Mouse (Mus musculus) kidney, embryonic 14.5 days (tissue): ENCODE data around the gene Ttc32. TPM values are rescaled to one million over a fixed set of nuclear protein-coding genes. Genes with fewer than 3 reads are reported as not detected.

Source experiments
- ATAC-seq: fragments of 200-750 bp; cut with Nextera tagmentation; 2 replicates; pipeline ENCODE4 v1.8.0; 2017; ENCODE audit warnings: moderate number of reproducible peaks, mild to moderate bottlenecking, moderate TSS enrichment, moderate library complexity; ENCODE audit not compliant: low FRiP score, low TSS enrichment
- H3K27ac ChIP-seq: fragments of 300-500 bp; sonication (generic); 2 replicates; pipeline ENCODE4 v1.5.1; 2014; ENCODE audit warnings: low read depth, mild to moderate bottlenecking, low read length, moderate library complexity, mixed read lengths
- H3K27me3 ChIP-seq: fragments of 300-500 bp; sonication (generic); 2 replicates; pipeline ENCODE4 v1.6.1; 2014; ENCODE audit warnings: mild to moderate bottlenecking, low read length; ENCODE audit not compliant: control insufficient read depth, insufficient read depth
- H3K36me3 ChIP-seq: fragments of 300-500 bp; sonication (generic); 2 replicates; pipeline ENCODE4 v1.6.1; 2014; ENCODE audit warnings: low read length, mixed read lengths; ENCODE audit not compliant: control insufficient read depth, insufficient read depth
- H3K4me1 ChIP-seq: fragments of 300-500 bp; sonication (generic); 2 replicates; pipeline ENCODE4 v1.6.1; 2014; ENCODE audit warnings: low read length, mixed read lengths; ENCODE audit not compliant: control insufficient read depth, insufficient read depth
- H3K4me2 ChIP-seq: fragments of 300-500 bp; sonication (generic); replicated peaks from 2 replicates; pipeline ENCODE4 v1.6.1; 2014; ENCODE audit warnings: low read depth, mild to moderate bottlenecking, low read length
- H3K4me3 ChIP-seq: fragments of 300-500 bp; sonication (generic); 2 replicates; pipeline ENCODE4 v1.5.1; 2014; ENCODE audit warnings: mild to moderate bottlenecking, low read length
- H3K9ac ChIP-seq: fragments of 300-500 bp; sonication (generic); 2 replicates; pipeline ENCODE4 v1.6.1; 2014; ENCODE audit warnings: low read depth, mild to moderate bottlenecking, low read length, moderate library complexity
- H3K9me3 ChIP-seq: fragments of 300-500 bp; sonication (generic); 2 replicates; pipeline ENCODE4 v1.6.1; 2016; ENCODE audit warnings: low read length; ENCODE audit not compliant: control insufficient read depth
- WGBS: fragments of 180-500 bp; shearing (Covaris S2); extraction: QIAGEN DNeasy Blood & Tissue Kit; methylation state at CpG from one replicate; pipeline ENCODE4 v1.1.7; 2014; 5-methylcytosine and 5-hydroxymethylcytosine counted together
- polyA plus RNA-seq: library from polyadenylated mRNA; unstranded; fragments of >200 nt; fragmentation: Nextera tagmentation; extraction: Ambion mirVana; gene quantifications from 2 replicates; pipeline ENCODE4 v1.2.1, GENCODE M21; 2014

The Ttc32 gene
- polyA plus RNA-seq, 1 experiment from 2014 or later: 26.1 TPM

DNA sequence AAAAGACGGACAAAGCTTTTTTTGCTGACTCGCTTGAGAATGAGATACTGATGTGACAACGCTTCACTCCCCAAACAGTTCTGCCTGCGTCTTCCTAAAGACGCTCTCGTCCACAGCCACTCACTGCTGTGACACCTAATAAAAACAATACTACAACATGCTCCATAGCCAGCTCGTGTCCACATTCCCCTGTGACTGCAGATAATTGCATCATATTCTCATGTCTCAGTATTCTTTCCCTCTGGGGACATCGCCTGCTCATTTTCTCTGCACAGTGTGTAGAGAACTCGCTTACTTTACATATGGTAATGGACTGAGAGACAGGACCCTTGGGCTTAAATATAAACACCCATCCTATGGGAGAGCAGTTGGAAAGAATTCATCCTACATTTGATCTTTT, 6.6 kb downstream of the Ttc32 start:
- Histone ChIP-seq H3K27ac (no peak overlapping the region), H3K4me1 (no peaks in the 10 kb centered on the region), H3K36me3 (no peaks in the 10 kb centered on the region), H3K9ac (no peak overlapping the region), H3K4me3 (no peak overlapping the region), H3K27me3 (no peaks in the 10 kb centered on the region), H3K4me2 (no peak overlapping the region), H3K9me3 (no peaks in the 10 kb centered on the region)
- 79% methylated on average over 9 of the region's 9 CpGs for WGBS
- no peak for ATAC-seq

DNA sequence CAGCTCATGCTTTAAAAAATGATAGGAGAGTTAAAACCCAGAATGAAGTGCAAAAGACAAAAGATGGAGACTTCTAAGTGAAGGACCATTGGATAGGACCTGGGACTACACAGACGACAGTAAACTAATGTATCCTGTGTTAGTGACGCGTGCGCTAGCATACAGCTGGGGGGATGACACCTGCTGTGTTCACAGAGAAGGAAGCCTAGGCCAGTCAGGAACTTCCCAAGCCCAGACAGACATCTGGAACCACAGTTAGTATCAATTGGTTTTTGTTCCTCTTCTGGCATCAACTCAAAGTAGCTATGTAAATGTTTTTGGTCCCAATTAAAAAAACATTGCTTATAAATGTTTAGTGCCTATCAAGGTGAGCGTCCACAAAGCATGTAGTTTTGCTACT, 10.4 kb downstream of the Ttc32 start:
- Histone ChIP-seq H3K27me3 (no peaks in the 10 kb centered on the region), H3K36me3 (peaks cover 7% of the 10 kb centered on the region; the same call in 1 of the 2 replicates), H3K4me1 (no peaks in the 10 kb centered on the region), H3K27ac (no peak overlapping the region), H3K4me3 (no peak overlapping the region), H3K9me3 (no peaks in the 10 kb centered on the region), H3K4me2 (no peak overlapping the region), H3K9ac (no peak overlapping the region)
- no peak for ATAC-seq
- 94% methylated on average over 5 of the region's 5 CpGs for WGBS

DNA sequence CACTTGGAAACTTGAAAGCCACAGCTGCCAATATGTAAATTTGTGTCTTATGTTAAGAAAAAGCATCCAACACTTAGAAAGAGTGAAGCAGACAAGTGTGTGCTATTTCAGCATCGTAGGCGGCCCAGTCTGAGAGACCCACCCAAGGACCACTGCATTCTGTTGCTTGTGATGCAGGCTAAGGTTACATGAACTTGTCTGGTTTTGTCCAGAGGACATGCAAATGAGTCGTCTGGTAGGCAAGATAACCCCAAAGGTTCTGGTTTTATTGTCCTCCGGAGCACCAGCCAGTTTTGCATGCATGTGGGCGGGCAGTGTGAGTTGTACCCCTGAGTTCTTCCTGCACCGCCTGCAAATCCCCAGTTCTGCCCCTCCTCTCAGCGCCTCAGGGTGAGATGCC, 10.9 kb downstream of the Ttc32 start:
- no peak for ATAC-seq
- H3K27me3 ChIP-seq: no peaks in the 10 kb centered on the region
- no peak overlapping the region for H3K4me3 ChIP-seq
- no peak overlapping the region for H3K27ac ChIP-seq
- 72% methylated on average over 7 of the region's 7 CpGs for WGBS
- H3K9me3 ChIP-seq: no peaks in the 10 kb centered on the region
- no peak overlapping the region for H3K4me2 ChIP-seq
- H3K9ac ChIP-seq: no peak overlapping the region
- peaks cover 7% of the 10 kb centered on the region; the same call in 1 of the 2 replicates for H3K36me3 ChIP-seq
- no peaks in the 10 kb centered on the region for H3K4me1 ChIP-seq

DNA sequence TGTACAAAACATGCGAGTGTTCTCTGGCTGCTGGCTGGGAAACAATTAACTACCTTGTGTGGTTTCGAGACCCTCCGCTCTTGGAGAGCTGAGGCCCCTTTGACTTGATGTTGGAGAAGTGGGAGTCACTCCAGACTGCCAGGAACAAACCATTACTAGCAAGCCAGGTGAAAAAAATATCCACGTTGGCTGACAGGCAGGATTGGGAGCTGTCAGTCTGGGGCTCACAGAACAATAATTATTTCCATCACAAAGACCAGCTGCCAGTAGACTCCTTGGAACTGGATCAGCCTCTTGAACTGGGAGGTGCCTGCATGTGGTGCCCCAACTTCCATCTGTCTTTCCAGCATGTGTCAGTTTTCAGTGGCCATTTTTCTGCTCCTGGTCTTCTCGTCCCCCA, 12.5 kb downstream of the Ttc32 start:
- Histone ChIP-seq H3K4me1 (no peaks in the 10 kb centered on the region), H3K36me3 (peaks cover 7% of the 10 kb centered on the region; the same call in 1 of the 2 replicates), H3K4me3 (no peak overlapping the region), H3K27ac (no peak overlapping the region), H3K9me3 (no peaks in the 10 kb centered on the region), H3K27me3 (no peaks in the 10 kb centered on the region), H3K4me2 (no peak overlapping the region), H3K9ac (no peak overlapping the region)
- no peak for ATAC-seq
- 72% methylated on average over 5 of the region's 5 CpGs for WGBS

DNA sequence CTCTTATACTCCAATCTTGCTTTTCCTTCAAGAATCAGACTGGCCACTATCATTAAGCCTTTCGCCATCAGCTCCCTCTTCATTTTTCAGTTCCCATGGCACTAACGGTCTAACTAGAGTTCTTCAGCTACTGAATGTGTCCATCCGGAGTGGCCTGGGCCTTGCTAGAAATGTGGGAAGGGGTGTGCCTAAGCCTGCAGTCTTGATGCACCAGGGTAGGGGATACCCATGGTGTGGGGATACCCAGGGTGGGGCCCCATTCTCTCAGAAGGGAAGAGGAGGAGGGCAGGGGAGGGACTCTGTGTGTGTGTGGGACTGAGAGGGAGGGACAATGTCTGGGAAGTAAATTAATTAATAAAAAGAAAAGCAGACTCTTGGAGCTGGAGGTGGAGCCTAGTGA, 13.0 kb downstream of the Ttc32 start:
- Histone ChIP-seq H3K9ac (no peak overlapping the region), H3K4me1 (no peaks in the 10 kb centered on the region), H3K4me2 (no peak overlapping the region), H3K36me3 (peaks cover 7% of the 10 kb centered on the region; the same call in 1 of the 2 replicates), H3K4me3 (no peak overlapping the region), H3K27ac (no peak overlapping the region), H3K27me3 (no peaks in the 10 kb centered on the region), H3K9me3 (no peaks in the 10 kb centered on the region)
- no peak for ATAC-seq
- WGBS: 86% methylated on average over 3 of the region's 3 CpGs

DNA sequence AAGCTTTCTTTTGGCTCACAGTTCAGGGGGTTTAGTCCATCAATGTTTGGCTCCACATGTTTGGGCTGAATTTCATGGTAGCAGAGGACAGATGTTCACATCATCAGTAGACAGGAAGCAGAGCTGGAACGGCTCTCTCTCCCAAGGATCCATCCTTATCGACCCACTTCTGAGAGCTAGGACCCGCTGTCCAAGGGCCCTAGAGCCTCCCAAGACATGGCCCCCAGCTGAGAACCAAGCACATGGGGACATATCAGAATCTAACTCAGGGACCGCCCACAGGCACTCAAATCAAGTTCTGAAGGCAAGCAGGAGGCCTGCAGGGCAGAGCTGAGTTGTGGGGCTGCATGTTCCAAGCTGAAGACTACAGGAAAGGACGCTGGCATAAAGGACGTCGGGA, 14.9 kb downstream of the Ttc32 start:
- no peaks in the 10 kb centered on the region for H3K4me1 ChIP-seq
- H3K4me3 ChIP-seq: no peak overlapping the region
- H3K9ac ChIP-seq: no peak overlapping the region
- no peak overlapping the region for H3K27ac ChIP-seq
- 91% methylated on average over 7 of the region's 7 CpGs for WGBS
- peaks cover 7% of the 10 kb centered on the region; the same call in 1 of the 2 replicates for H3K36me3 ChIP-seq
- H3K4me2 ChIP-seq: no peak overlapping the region
- no peaks in the 10 kb centered on the region for H3K27me3 ChIP-seq
- H3K9me3 ChIP-seq: no peaks in the 10 kb centered on the region
- no peak for ATAC-seq

DNA sequence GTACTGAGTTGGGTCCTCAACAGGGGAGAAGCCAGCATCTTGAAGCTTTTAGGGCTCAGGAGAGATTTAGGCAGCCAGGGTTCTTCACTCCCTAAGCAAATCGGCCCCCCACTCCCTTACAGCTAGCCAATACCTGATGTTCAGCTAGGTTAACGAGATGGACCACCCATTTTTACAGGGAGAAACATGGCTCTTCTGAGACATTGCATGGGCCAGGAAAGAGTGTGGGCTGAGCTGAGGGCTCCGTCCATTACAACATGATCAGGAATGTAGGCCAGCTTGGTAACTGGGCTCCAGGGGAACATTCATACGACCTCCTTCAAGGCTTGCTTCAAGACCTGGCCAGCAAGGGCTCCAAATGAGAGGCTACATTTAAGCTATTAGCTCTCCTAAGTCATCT, 16.9 kb downstream of the Ttc32 start:
- no peak overlapping the region for H3K4me3 ChIP-seq
- H3K4me2 ChIP-seq: no peak overlapping the region
- H3K9ac ChIP-seq: no peak overlapping the region
- no peaks in the 10 kb centered on the region for H3K27me3 ChIP-seq
- 87% methylated on average over 4 of the region's 4 CpGs for WGBS
- H3K36me3 ChIP-seq: peaks cover 6% of the 10 kb centered on the region; the same call in 1 of the 2 replicates
- no peak for ATAC-seq
- no peak overlapping the region for H3K27ac ChIP-seq
- no peaks in the 10 kb centered on the region for H3K4me1 ChIP-seq
- H3K9me3 ChIP-seq: no peaks in the 10 kb centered on the region

DNA sequence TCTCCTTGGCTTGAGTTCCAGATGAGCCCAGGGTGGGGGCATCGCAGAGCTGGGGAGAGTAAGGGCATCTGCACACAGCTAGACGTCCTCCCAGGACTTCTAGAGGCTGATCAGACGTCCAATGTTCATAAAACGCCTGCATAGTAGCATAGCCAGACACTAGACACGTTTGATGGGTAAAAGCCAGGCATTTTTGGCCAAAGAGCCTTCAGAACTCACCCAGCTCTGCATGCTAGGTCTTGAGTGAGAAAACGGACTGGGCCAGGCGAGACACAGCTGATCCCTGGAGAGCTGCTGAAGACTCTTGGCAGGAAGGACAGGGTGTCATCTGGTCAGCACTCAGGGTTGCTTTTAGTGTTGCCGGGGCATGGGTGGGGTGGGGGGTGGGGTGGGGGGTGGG, 18.3 kb downstream of the Ttc32 start:
- no peak overlapping the region for H3K4me3 ChIP-seq
- no peak overlapping the region for H3K27ac ChIP-seq
- no peak overlapping the region for H3K4me2 ChIP-seq
- no peak overlapping the region for H3K9ac ChIP-seq
- no peaks in the 10 kb centered on the region for H3K27me3 ChIP-seq
- WGBS: 76% methylated on average over 8 of the region's 8 CpGs
- ATAC-seq: no peak
- H3K36me3 ChIP-seq: no peaks in the 10 kb centered on the region; the same call in 1 of the 2 replicates
- no peaks in the 10 kb centered on the region for H3K4me1 ChIP-seq
- H3K9me3 ChIP-seq: no peaks in the 10 kb centered on the region

DNA sequence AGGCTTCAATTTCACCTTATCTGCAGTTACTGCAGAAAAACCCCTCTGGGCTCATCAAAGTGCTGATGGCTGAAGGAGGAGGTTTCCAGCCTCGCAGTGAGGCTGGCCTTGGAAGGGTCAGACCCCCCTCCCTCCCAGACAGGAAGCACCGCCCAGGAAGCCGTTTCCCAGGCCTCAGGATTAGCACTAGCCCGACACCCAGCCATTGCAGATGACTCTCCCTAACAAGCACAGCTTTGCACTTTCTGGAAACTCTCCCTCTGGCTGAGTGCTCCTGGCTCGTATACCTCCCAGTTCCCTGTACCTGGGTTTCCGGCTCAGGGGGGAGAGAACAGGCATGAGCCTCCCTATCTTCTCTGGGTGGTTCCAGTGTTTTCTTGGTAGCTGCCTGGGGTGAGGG, 21.0 kb downstream of the Ttc32 start:
- H3K9ac ChIP-seq: no peak overlapping the region
- no peak overlapping the region for H3K4me2 ChIP-seq

More for the DNA sequence above, 21.0 kb downstream of the Ttc32 start:
- no peak for ATAC-seq
- H3K27ac ChIP-seq: no peak overlapping the region
- no peaks in the 10 kb centered on the region for H3K9me3 ChIP-seq
- no peak overlapping the region for H3K4me3 ChIP-seq
- no peaks in the 10 kb centered on the region for H3K4me1 ChIP-seq
- 23% methylated on average over 6 of the region's 6 CpGs for WGBS
- H3K27me3 ChIP-seq: 0 out of 2 replicates have a peak, but pooled peaks cover 3% of the 10 kb centered on the region
- no peaks in the 10 kb centered on the region for H3K36me3 ChIP-seq
